Mouse (Mus musculus): Measurements from ENCODE around the gene Zfp704.

Gene Zfp704

GRCm38 (mm10) chr3:9450521-9450920 lies 159.4 kb downstream of the Zfp704 start:
- Histone ChIP-seq H3K27me3 (ENCODE audit: insufficient read depth, low read length) (no peaks in the 10 kb centered on the region), H3K9me3 (ENCODE audit: low read length) (peaks cover 10% of the 10 kb centered on the region), H3K4me3 (replicated peaks; ENCODE audit: low read length) (0 out of 2 replicates have a peak overlapping the region, but pooled peaks have one; percentile 23), H3K36me3 (ENCODE audit: insufficient read depth, low read length) (peaks cover 63% of the 10 kb centered on the region), H3K4me1 (replicated peaks; ENCODE audit: low read depth, low read length) (peaks cover 25% of the 10 kb centered on the region)
- no peak for TF ChIP-seq NANOG (IDR thresholded peaks at IDR 0.05; ENCODE audit: borderline replicate concordance, low read length)
- 0 out of 2 replicates have a peak, but pooled peaks have one; percentile 6 for TF ChIP-seq CTCF (conservative IDR thresholded peaks at IDR 0.05; ENCODE audit: low read length)

GRCm38 (mm10) chr3:9449261-9450007 lies 160.5 kb downstream of the Zfp704 start:
- Histone ChIP-seq H3K4me1 (replicated peaks; ENCODE audit: low read depth, low read length) (peaks cover 20% of the 10 kb centered on the region), H3K4me3 (replicated peaks; ENCODE audit: low read length) (no peak overlapping the region), H3K27me3 (ENCODE audit: insufficient read depth, low read length) (no peaks in the 10 kb centered on the region), H3K36me3 (ENCODE audit: insufficient read depth, low read length) (peaks cover 63% of the 10 kb centered on the region), H3K9me3 (ENCODE audit: low read length) (peaks cover 10% of the 10 kb centered on the region)
- no peak for TF ChIP-seq POU5F1 (IDR thresholded peaks at IDR 0.05; ENCODE audit: borderline replicate concordance, low read length)
- TF ChIP-seq NANOG (IDR thresholded peaks at IDR 0.05; ENCODE audit: borderline replicate concordance, low read length): no peak
- no peak for TF ChIP-seq CTCF (conservative IDR thresholded peaks at IDR 0.05; ENCODE audit: low read length)

GRCm38 (mm10) chr3:9448541-9448940 lies 161.3 kb downstream of the Zfp704 start:
- TF ChIP-seq CTCF (conservative IDR thresholded peaks at IDR 0.05; ENCODE audit: low read length) (peak; percentile 18; the same call in 1 of the 2 replicates), POU5F1 (IDR thresholded peaks at IDR 0.05; ENCODE audit: borderline replicate concordance, low read length) (no peak)
- Histone ChIP-seq H3K4me1 (replicated peaks; ENCODE audit: low read depth, low read length) (peaks cover 20% of the 10 kb centered on the region), H3K27me3 (ENCODE audit: insufficient read depth, low read length) (no peaks in the 10 kb centered on the region), H3K9me3 (ENCODE audit: low read length) (peaks cover 10% of the 10 kb centered on the region), H3K36me3 (ENCODE audit: insufficient read depth, low read length) (peaks cover 70% of the 10 kb centered on the region), H3K4me3 (replicated peaks; ENCODE audit: low read length) (no peak overlapping the region)

GRCm38 (mm10) chr3:9444558-9444957 lies 165.3 kb downstream of the Zfp704 start:
- Histone ChIP-seq H3K36me3 (ENCODE audit: insufficient read depth, low read length) (peaks cover 92% of the 10 kb centered on the region), H3K27me3 (ENCODE audit: insufficient read depth, low read length) (no peaks in the 10 kb centered on the region)

GRCm38 (mm10) chr3:9443981-9444380 lies 165.9 kb downstream of the Zfp704 start:
- peaks cover 92% of the 10 kb centered on the region for H3K36me3 ChIP-seq (ENCODE audit: insufficient read depth, low read length)
- TF ChIP-seq CTCF (conservative IDR thresholded peaks at IDR 0.05; ENCODE audit: low read length): no peak
- no peak for TF ChIP-seq NANOG (IDR thresholded peaks at IDR 0.05; ENCODE audit: borderline replicate concordance, low read length)
- no peak for TF ChIP-seq POU5F1 (IDR thresholded peaks at IDR 0.05; ENCODE audit: borderline replicate concordance, low read length)
- H3K9me3 ChIP-seq (ENCODE audit: low read length): peaks cover 7% of the 10 kb centered on the region
- no peak overlapping the region for H3K4me3 ChIP-seq (replicated peaks; ENCODE audit: low read length)
- no peaks in the 10 kb centered on the region for H3K27me3 ChIP-seq (ENCODE audit: insufficient read depth, low read length)
- H3K4me1 ChIP-seq (replicated peaks; ENCODE audit: low read depth, low read length): peaks cover 25% of the 10 kb centered on the region

More at GRCm38 (mm10) chr3:9444558-9444957, 165.3 kb downstream of the Zfp704 start:
- Histone ChIP-seq H3K4me1 (replicated peaks; ENCODE audit: low read depth, low read length) (peaks cover 25% of the 10 kb centered on the region), H3K4me3 (replicated peaks; ENCODE audit: low read length) (no peak overlapping the region), H3K9me3 (ENCODE audit: low read length) (peaks cover 10% of the 10 kb centered on the region)
- TF ChIP-seq CTCF (conservative IDR thresholded peaks at IDR 0.05; ENCODE audit: low read length) (no peak), NANOG (IDR thresholded peaks at IDR 0.05; ENCODE audit: borderline replicate concordance, low read length) (no peak), POU5F1 (IDR thresholded peaks at IDR 0.05; ENCODE audit: borderline replicate concordance, low read length) (no peak)

GRCm38 (mm10) chr3:9443476-9443875 lies 166.4 kb downstream of the Zfp704 start:
- no peak overlapping the region for H3K4me3 ChIP-seq (replicated peaks; ENCODE audit: low read length)
- H3K4me1 ChIP-seq (replicated peaks; ENCODE audit: low read depth, low read length): peaks cover 25% of the 10 kb centered on the region
- peaks cover 3% of the 10 kb centered on the region for H3K9me3 ChIP-seq (ENCODE audit: low read length)
- peaks cover 92% of the 10 kb centered on the region for H3K36me3 ChIP-seq (ENCODE audit: insufficient read depth, low read length)
- H3K27me3 ChIP-seq (ENCODE audit: insufficient read depth, low read length): no peaks in the 10 kb centered on the region
- TF ChIP-seq NANOG (IDR thresholded peaks at IDR 0.05; ENCODE audit: borderline replicate concordance, low read length): no peak
- no peak for TF ChIP-seq POU5F1 (IDR thresholded peaks at IDR 0.05; ENCODE audit: borderline replicate concordance, low read length)
- TF ChIP-seq CTCF (conservative IDR thresholded peaks at IDR 0.05; ENCODE audit: low read length): no peak

- TF ChIP-seq POU5F1 (IDR thresholded peaks at IDR 0.05; ENCODE audit: borderline replicate concordance, low read length) (no peak), NANOG (IDR thresholded peaks at IDR 0.05; ENCODE audit: borderline replicate concordance, low read length) (no peak), CTCF (conservative IDR thresholded peaks at IDR 0.05; ENCODE audit: low read length) (no peak)
- peaks cover 94% of the 10 kb centered on the region for H3K36me3 ChIP-seq (ENCODE audit: insufficient read depth, low read length)
- H3K9me3 ChIP-seq (ENCODE audit: low read length): no peaks in the 10 kb centered on the region
- peaks cover 25% of the 10 kb centered on the region for H3K4me1 ChIP-seq (replicated peaks; ENCODE audit: low read depth, low read length)
- H3K4me3 ChIP-seq (replicated peaks; ENCODE audit: low read length): no peak overlapping the region
- H3K27me3 ChIP-seq (ENCODE audit: insufficient read depth, low read length): no peaks in the 10 kb centered on the region
Measured at GRCm38 (mm10) chr3:9441566-9442540, 168.0 kb downstream of the Zfp704 start.

GRCm38 (mm10) chr3:9440466-9440865 lies 169.4 kb downstream of the Zfp704 start:
- TF ChIP-seq POU5F1 (IDR thresholded peaks at IDR 0.05; ENCODE audit: borderline replicate concordance, low read length) (no peak), NANOG (IDR thresholded peaks at IDR 0.05; ENCODE audit: borderline replicate concordance, low read length) (no peak), CTCF (conservative IDR thresholded peaks at IDR 0.05; ENCODE audit: low read length) (no peak)
- H3K9me3 ChIP-seq (ENCODE audit: low read length): no peaks in the 10 kb centered on the region
- peaks cover 18% of the 10 kb centered on the region; the same call in 1 of the 2 replicates for H3K4me1 ChIP-seq (replicated peaks; ENCODE audit: low read depth, low read length)
- no peaks in the 10 kb centered on the region for H3K27me3 ChIP-seq (ENCODE audit: insufficient read depth, low read length)
- H3K4me3 ChIP-seq (replicated peaks; ENCODE audit: low read length): no peak overlapping the region
- H3K36me3 ChIP-seq (ENCODE audit: insufficient read depth, low read length): peaks cover 94% of the 10 kb centered on the region
